Mouse (Mus musculus) brain, adult 10 weeks (tissue): ENCODE measurements around the gene Serpinb1b. TPM values are rescaled to one million over a fixed set of nuclear protein-coding genes. Genes with fewer than 3 reads are reported as not detected.

Source experiments
- polyA plus RNA-seq: library from polyadenylated mRNA; stranded (reverse); fragments of 350-450 nt; fragmentation: Illumina TruSeq; extraction: RNeasy Lipid Tissue Mini Kit (QIAGEN cat#74804); gene quantifications from one replicate; pipeline ENCODE4 v1.2.3, GENCODE M21; 2015; ENCODE audit warnings: low read depth, low replicate concordance

The Serpinb1b gene
- polyA plus RNA-seq: 3.3 TPM

DNA sequence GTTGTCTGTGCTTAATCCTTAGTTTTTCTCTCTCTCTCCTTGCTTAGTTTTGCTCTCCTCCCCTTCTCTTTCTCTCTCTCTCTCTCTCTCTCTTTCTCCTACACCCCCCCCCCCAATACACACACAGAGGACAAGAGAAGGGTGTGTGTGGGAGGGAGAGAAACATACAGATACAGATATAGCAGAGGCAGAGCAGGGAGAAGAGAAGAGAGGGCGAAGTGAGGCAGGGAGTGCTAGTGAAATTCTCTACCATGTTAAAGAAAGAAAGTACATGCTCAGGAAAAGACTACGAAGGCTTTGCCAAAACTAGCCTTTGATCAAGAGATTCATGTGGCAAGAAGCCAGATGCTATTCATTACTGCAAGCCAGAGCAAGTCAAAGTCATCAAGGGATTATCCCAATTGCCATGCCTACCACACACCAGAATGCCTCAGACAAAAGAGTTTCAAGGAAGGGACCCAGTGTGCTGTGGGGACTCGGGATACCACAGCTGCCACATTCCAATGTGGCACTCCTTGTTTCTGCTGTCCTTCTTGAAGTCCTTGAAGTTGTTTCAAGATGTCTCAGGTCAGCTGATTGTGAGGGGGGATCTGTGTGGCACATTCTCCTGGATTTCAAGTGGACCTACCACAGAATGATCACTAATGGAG lies at the start of gene Serpinb1b:
Gene Serpinb1b, plus strand, starts transcription at position 520 of the 650 bp plus-strand sequence.

Other genes starting within 250 kb of the Serpinb1b start
- gene Serpinb1a, start 227.4 kb upstream of the Serpinb1b start, polyA plus RNA-seq: 26.6 TPM
- not detected for gene Serpinb1c, start 180.4 kb upstream of the Serpinb1b start, polyA plus RNA-seq
- 2.8 TPM for gene Serpinb6b, start 113.4 kb upstream of the Serpinb1b start, polyA plus RNA-seq
- gene Serpinb9, start 75.3 kb upstream of the Serpinb1b start, polyA plus RNA-seq: 10.0 TPM
- not detected for gene Serpinb9b, start 51.2 kb upstream of the Serpinb1b start, polyA plus RNA-seq
- not detected for gene Serpinb9c, start 81.2 kb downstream of the Serpinb1b start, polyA plus RNA-seq
- gene Serpinb9d, start 114.4 kb downstream of the Serpinb1b start, polyA plus RNA-seq: not detected
- gene Serpinb9e, start 171.0 kb downstream of the Serpinb1b start, polyA plus RNA-seq: not detected
- not detected for gene Serpinb9f, start 245.5 kb downstream of the Serpinb1b start, polyA plus RNA-seq